Mouse (Mus musculus): ENCODE results near the gene Pld3. TPM values are rescaled to one million over a fixed set of nuclear protein-coding genes. Genes with fewer than 3 reads are reported as not detected.
A peak's percentile ranks its signal among the peaks of the same experiment; 100 is the strongest.

The Pld3 gene
- total RNA-seq, 2 experiments from 2014 or later, result 29.8 to 30.9 TPM

GRCm38 (mm10) chr7:27486770-27487697 lies 66.0 kb downstream of the Pld3 start, which contains the start of gene Sertad1:
Sertad1 (plus strand) TSS chr7:27486910.
- peak; percentile 100 for DNase-seq

- DNase-seq, result peak in 1 of 2 experiments; percentile 68
These were observed 66.8 kb downstream of the Pld3 start for GRCm38 (mm10) chr7:27486102-27486769.

GRCm38 (mm10) chr7:27483860-27484259 lies 69.2 kb downstream of the Pld3 start:
- DNase-seq, result no peak

Other genes with a start within 250 kb of the Pld3 start
- gene Ltbp4, start 215.5 kb downstream of the Pld3 start, total RNA-seq (2021), result 100 to 1,000 TPM; 185 to 206 TPM
- gene Shkbp1, start 197.2 kb downstream of the Pld3 start, total RNA-seq (2021), result 1 to 10 TPM; 5.6 to 6.3 TPM
- gene Gm20479, start 195.8 kb downstream of the Pld3 start, total RNA-seq (2021), result not detected
- under 1 TPM; 0.30 to 0.31 TPM for gene Sptbn4, start 105.5 kb downstream of the Pld3 start, total RNA-seq (2021)
- 10 to 100 TPM; 32.4 to 34.3 TPM for gene Blvrb, start 105.2 kb downstream of the Pld3 start, total RNA-seq (2021)
- 1 to 10 TPM; 3.3 to 4.3 TPM for gene Sertad3, start 79.5 kb downstream of the Pld3 start, total RNA-seq (2021)
- 1 to 10 TPM; 8.0 to 9.3 TPM for gene Sertad1, start 66.3 kb downstream of the Pld3 start, total RNA-seq (2021)
- under 1 TPM; 0.57 to 0.62 TPM for gene Prx, start 53.9 kb downstream of the Pld3 start, total RNA-seq (2021)
- under 1 TPM in 1 of 2 experiments, not detected in 1; 0.10 TPM for gene Hipk4, start 30.0 kb downstream of the Pld3 start, total RNA-seq (2021)
- gene 2310022A10Rik, start within 50 bp of the Pld3 start, total RNA-seq (2021), result 10 to 100 TPM; 63.8 to 64.7 TPM
- 100 to 1,000 TPM; 168 to 200 TPM for gene Akt2, start 38.3 kb upstream of the Pld3 start, total RNA-seq (2021)
- not detected for gene Ttc9b, start 100.7 kb upstream of the Pld3 start, total RNA-seq (2021)
- 10 to 100 TPM; 19.1 to 21.7 TPM for gene Map3k10, start 121.4 kb upstream of the Pld3 start, total RNA-seq (2021)
- under 1 TPM; 0.69 to 0.85 TPM for gene Zfp607b, start 136.1 kb upstream of the Pld3 start, total RNA-seq (2021)
- 1 to 10 TPM; 9.0 to 9.1 TPM for gene Zfp60, start 178.2 kb upstream of the Pld3 start, total RNA-seq (2021)